Mouse (Mus musculus) E14TG2a.4 (cell line): Measurements from ENCODE around the gene Cfap65.
A peak's percentile ranks its signal among the peaks of the same experiment; 100 is the strongest.

Experiments used
- H3K27me3 ChIP-seq: 2 replicates; pipeline ENCODE4 v1.6.1; 2014; ENCODE audit warnings: low read length, control low read depth; ENCODE audit not compliant: insufficient read depth
- H3K36me3 ChIP-seq: 2 replicates; pipeline ENCODE4 v1.6.1; 2014; ENCODE audit warnings: low read length, control low read depth; ENCODE audit not compliant: insufficient read depth
- H3K4me1 ChIP-seq: replicated peaks from 2 replicates; pipeline ENCODE4 v1.6.1; 2014; ENCODE audit warnings: low read depth, low read length, control low read depth
- H3K4me3 ChIP-seq: replicated peaks from 2 replicates; pipeline ENCODE4 v1.5.1; 2014; ENCODE audit warnings: mild to moderate bottlenecking, low read length
- H3K9me3 ChIP-seq: 2 replicates; pipeline ENCODE4 v1.6.1; 2014; ENCODE audit warnings: low read length, control low read depth
- CTCF ChIP-seq: conservative IDR thresholded peaks from 2 replicates; pipeline ENCODE4 v1.5.1; 2014; ENCODE audit warnings: low read length
- NANOG ChIP-seq: IDR thresholded peaks from 2 replicates; pipeline ENCODE4 v1.6.1; 2014; ENCODE audit warnings: borderline replicate concordance, low read length, mixed read lengths
- POU5F1 ChIP-seq: IDR thresholded peaks from 2 replicates; pipeline ENCODE4 v1.6.1; 2014; ENCODE audit warnings: low read length, borderline replicate concordance

Cfap65 gene

GRCm38 (mm10) chr1:74857201-74857600, 78.2 kb downstream of the Cfap65 start:
- Histone ChIP-seq H3K27me3 (peaks cover 51% of the 10 kb centered on the region), H3K4me1 (peaks cover 63% of the 10 kb centered on the region), H3K4me3 (no peak overlapping the region), H3K36me3 (no peaks in the 10 kb centered on the region), H3K9me3 (no peaks in the 10 kb centered on the region)
- TF ChIP-seq POU5F1 (no peak), CTCF (no peak)

DNA sequence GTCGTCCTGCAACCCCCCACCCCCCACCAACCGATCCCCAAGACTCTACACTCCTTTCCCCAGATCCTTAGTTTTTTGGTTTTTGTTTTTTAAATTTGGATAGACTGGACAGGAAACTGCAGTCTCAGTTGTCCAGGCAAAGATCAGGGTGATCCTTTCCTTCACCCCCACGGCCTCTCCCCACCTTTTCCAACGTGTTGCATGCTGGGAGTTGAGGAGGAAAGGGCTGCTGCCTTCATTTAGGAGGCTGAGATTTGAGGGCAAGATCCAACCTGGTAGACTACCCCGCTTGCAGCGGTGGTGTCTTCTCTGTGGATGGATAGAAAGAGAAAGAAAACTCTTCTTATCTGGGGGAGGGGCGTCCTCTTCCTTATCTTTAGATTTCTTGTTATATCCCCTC, 78.6 kb downstream of the Cfap65 start:
- 0 out of 2 replicates have a peak overlapping the region, but pooled peaks have one; percentile 84 for H3K4me3 ChIP-seq
- H3K9me3 ChIP-seq, result no peaks in the 10 kb centered on the region
- no peaks in the 10 kb centered on the region for H3K36me3 ChIP-seq
- peaks cover 53% of the 10 kb centered on the region for H3K27me3 ChIP-seq
- peaks cover 67% of the 10 kb centered on the region for H3K4me1 ChIP-seq
- no peak for TF ChIP-seq POU5F1
- no peak for TF ChIP-seq NANOG
- TF ChIP-seq CTCF, result no peak

- Histone ChIP-seq H3K9me3 (no peaks in the 10 kb centered on the region), H3K36me3 (no peaks in the 10 kb centered on the region), H3K4me3 (peak overlapping the region; percentile 84), H3K4me1 (peaks cover 71% of the 10 kb centered on the region), H3K27me3 (peaks cover 53% of the 10 kb centered on the region)
- TF ChIP-seq POU5F1 (no peak), NANOG (no peak), CTCF (no peak)
These were observed 79.0 kb downstream of the Cfap65 start for GRCm38 (mm10) chr1:74856439-74856720.

DNA sequence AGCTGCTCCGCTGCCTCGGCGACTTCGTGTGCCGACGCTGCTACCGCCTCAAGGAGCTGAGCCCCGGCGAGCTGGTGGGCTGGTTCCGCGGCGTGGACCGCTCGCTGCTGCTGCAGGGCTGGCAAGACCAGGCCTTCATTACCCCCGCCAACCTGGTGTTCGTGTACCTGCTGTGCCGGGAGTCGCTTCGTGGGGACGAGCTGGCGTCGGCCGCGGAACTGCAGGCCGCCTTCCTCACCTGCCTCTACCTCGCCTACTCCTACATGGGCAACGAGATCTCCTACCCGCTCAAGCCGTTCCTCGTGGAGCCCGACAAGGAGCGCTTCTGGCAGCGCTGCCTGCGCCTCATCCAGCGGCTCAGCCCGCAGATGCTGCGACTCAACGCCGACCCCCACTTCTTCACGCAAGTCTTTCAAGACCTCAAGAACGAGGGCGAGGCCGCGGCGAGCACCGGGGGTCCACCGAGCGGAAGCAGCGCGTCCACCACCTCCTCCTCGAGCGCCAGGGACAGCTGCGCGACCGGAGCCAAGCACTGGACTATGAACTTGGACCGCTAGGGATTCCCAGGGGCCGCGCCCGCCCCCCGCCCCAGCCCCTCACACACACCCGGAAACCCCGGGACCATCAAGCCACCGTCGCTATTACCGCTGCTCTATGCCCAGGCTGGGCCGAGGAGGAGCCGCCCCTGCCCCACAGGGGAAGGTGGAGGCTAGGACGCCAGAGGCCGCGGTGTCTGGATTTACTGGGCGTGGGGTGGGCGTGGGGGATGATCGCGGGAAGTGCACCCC, 79.6 kb downstream of the Cfap65 start:
- TF ChIP-seq POU5F1, result no peak
- TF ChIP-seq CTCF, result no peak
- TF ChIP-seq NANOG, result no peak
- no peaks in the 10 kb centered on the region for H3K36me3 ChIP-seq
- H3K4me3 ChIP-seq, result peak overlapping the region; percentile 84
- H3K27me3 ChIP-seq, result peaks cover 53% of the 10 kb centered on the region
- no peaks in the 10 kb centered on the region for H3K9me3 ChIP-seq
- peaks cover 76% of the 10 kb centered on the region for H3K4me1 ChIP-seq

DNA sequence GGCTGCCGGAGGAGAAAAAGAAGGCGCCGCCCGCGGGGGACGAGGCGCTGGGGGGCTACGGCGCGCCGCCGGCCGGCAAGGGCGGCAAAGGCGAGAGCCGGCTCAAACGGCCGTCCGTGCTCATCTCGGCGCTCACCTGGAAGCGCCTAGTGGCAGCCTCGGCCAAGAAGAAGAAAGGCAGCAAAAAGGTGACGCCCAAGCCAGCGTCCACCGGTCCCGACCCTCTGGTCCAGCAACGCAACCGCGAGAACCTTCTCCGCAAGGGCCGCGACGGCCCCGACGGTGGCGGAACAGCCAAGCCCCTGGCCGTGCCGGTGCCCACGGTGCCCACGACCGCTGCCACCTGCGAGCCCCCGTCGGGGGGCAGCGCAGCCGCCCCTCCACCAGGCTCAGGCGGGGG, 80.2 kb downstream of the Cfap65 start:
- TF ChIP-seq CTCF (no peak), NANOG (no peak), POU5F1 (no peak)
- peaks cover 83% of the 10 kb centered on the region for H3K4me1 ChIP-seq
- peaks cover 58% of the 10 kb centered on the region for H3K27me3 ChIP-seq
- no peaks in the 10 kb centered on the region for H3K36me3 ChIP-seq
- H3K4me3 ChIP-seq, result peak overlapping the region; percentile 84
- H3K9me3 ChIP-seq, result no peaks in the 10 kb centered on the region

DNA sequence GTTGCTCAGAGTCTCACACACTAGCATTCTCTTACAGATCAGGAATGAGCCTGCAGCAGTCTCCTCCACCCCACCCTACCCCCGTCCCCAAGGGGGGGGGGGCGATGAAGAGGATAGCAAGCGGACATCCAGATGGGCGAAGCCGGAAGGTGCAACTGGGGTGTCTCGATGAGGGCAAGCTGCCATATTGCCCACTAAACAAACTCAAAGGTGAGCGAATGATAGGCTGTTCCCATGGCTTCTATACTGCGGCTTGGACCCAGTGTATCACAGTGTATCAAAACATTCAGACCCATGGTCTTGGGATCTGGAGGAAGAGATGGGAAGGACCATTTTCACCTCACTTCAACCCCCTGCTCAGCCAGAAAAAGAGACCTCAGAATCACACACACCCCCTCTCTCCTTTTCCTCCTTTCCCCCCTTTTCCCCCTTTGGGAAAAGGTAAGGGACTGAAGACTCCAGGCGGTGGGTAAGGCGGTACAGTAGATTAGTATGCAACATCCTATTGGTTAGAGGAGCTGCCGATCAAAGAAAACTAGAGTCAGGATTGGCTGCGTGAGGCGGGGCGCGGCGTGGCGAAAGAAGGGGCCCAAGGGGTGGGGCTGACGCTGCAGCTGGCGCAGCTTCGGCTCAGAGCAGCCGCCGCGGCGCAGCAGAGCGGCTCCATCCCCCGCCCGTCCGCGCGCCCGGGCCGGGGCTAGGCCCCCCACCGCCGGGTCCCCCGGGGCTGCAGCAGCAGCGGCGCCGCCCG, 80.9 kb downstream of the Cfap65 start, which contains the start of gene Cdk5r2:
Gene Cdk5r2, plus strand, starts transcription at position 629 of the 751 bp plus-strand sequence.
- no peaks in the 10 kb centered on the region for H3K9me3 ChIP-seq
- H3K27me3 ChIP-seq, result peaks cover 59% of the 10 kb centered on the region
- TF ChIP-seq CTCF (no peak), NANOG (no peak)
- peaks cover 85% of the 10 kb centered on the region for H3K4me1 ChIP-seq
- peak within 1 kb of the TSS; percentile 84 for H3K4me3 ChIP-seq
- H3K36me3 ChIP-seq, result no peaks in the 10 kb centered on the region
